Mouse (Mus musculus): ENCODE measurements around the gene Scrt2. TPM values are rescaled to one million over a fixed set of nuclear protein-coding genes. Genes with fewer than 3 reads are reported as not detected.
A peak's percentile ranks its signal among the peaks of the same experiment; 100 is the strongest.

Gene Scrt2
- total RNA-seq, 2 experiments from 2014 or later = not detected

GRCm38 (mm10) chr2:152141491-152141890, 60.2 kb downstream of the Scrt2 start:
- intact Hi-C loops (cut with DNase I) = no loop called here
- DNase-seq = no peak

GRCm38 (mm10) chr2:152142046-152142445, 60.7 kb downstream of the Scrt2 start:
- peak; percentile 47 to 52 for DNase-seq
- intact Hi-C loops (cut with DNase I) = loop anchor here (2.0 kb wide), 2 partner anchors 35 to 49 kb away; no protein-coding TSS in a partner anchor

- no peak for DNase-seq
- intact Hi-C loops (cut with DNase I) = loop anchor here (2.0 kb wide), 2 partner anchors 34 to 48 kb away; no protein-coding TSS in a partner anchor
Measured at GRCm38 (mm10) chr2:152142571-152142970, 61.2 kb downstream of the Scrt2 start.

GRCm38 (mm10) chr2:152143279-152144157, 62.2 kb downstream of the Scrt2 start, which contains the start of gene Tcf15:
Tcf15 (plus strand) TSS chr2:152143561.
- intact Hi-C loops (cut with DNase I) = loop anchor here (2.0 kb wide), 2 partner anchors 33 to 47 kb away; no protein-coding TSS in a partner anchor
- peak; percentile 79 to 82 for DNase-seq

- intact Hi-C loops (cut with DNase I) = no loop called here
- no peak for DNase-seq
Measured at GRCm38 (mm10) chr2:152144158-152144450, 62.8 kb downstream of the Scrt2 start.

- intact Hi-C loops (cut with DNase I) = no loop called here
Measured at GRCm38 (mm10) chr2:152144501-152144900, 63.2 kb downstream of the Scrt2 start.

More at GRCm38 (mm10) chr2:152144501-152144900, 63.2 kb downstream of the Scrt2 start:
- peak in 1 of 2 experiments; percentile 12 for DNase-seq

Other genes starting within 250 kb of the Scrt2 start
- not detected for gene Rspo4, start 238.6 kb upstream of the Scrt2 start, total RNA-seq (2021)
- under 1 TPM; 0.19 to 0.22 TPM for gene Angpt4, start 170.3 kb upstream of the Scrt2 start, total RNA-seq (2021)
- gene Fam110a, start 101.3 kb upstream of the Scrt2 start, total RNA-seq (2021) = 1 to 10 TPM; 3.4 to 5.7 TPM
- 1 to 10 TPM; 1.2 to 2.4 TPM for gene Slc52a3, start 85.0 kb upstream of the Scrt2 start, total RNA-seq (2021)
- 10 to 100 TPM; 16.6 to 21.6 TPM for gene Srxn1, start 24.0 kb downstream of the Scrt2 start, total RNA-seq (2021)
- 10 to 100 TPM; 39.7 to 50.1 TPM for gene Tcf15, start 62.0 kb downstream of the Scrt2 start, total RNA-seq (2021)
- 100 to 1,000 TPM in 1 of 2 experiments, 10 to 100 TPM in 1; 92.1 to 101 TPM for gene Csnk2a1, start 145.3 kb downstream of the Scrt2 start, total RNA-seq (2021)
- gene Tbc1d20, start 212.3 kb downstream of the Scrt2 start, total RNA-seq (2021) = 10 to 100 TPM; 43.1 to 48.7 TPM

All from heart, postnatal 36 days (tissue).